Mouse (Mus musculus): ENCODE measurements around the gene Tnni2. TPM values are rescaled to one million over a fixed set of nuclear protein-coding genes. Genes with fewer than 3 reads are reported as not detected.

Tnni2 gene
- polyA plus RNA-seq, 1 experiment from 2014 or later: 1.7 TPM

DNA sequence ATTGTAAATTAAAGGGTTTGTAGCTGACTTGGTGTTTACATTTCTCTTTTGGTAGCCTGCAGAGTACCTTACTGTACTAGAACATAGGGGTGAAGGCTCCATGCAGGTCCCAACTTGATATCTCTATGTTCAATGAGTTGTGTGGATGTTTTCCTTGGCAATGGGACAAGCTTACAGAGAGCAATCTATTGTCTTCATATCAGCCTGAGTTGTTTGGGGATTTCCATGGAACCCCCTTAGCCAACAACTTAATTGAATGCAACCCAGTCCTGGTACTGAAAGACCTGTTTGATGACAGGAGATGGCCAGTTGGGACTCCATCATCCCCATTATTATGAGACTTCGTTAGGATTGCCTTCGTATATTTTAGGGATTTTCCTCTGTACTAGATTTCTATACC, 23.6 kb upstream of the Tnni2 start:
- Histone ChIP-seq H3K9me3 (ENCODE audit: control insufficient read depth, low read length) (no peaks in the 10 kb centered on the region), H3K27ac (ENCODE audit: low read depth, low read length) (no peak overlapping the region), H3K9ac (ENCODE audit: low read depth, low read length) (no peak overlapping the region), H3K27me3 (ENCODE audit: control insufficient read depth, insufficient read depth, low read length) (no peaks in the 10 kb centered on the region), H3K4me1 (replicated peaks; ENCODE audit: control insufficient read depth, insufficient read depth, low read length) (no peaks in the 10 kb centered on the region), H3K36me3 (ENCODE audit: control insufficient read depth, insufficient read depth, low read length) (no peaks in the 10 kb centered on the region), H3K4me3 (ENCODE audit: low read depth, low read length) (no peak overlapping the region), H3K4me2 (replicated peaks; ENCODE audit: low read depth, low read length) (no peak overlapping the region)
- DNase-seq (ENCODE audit: low spot score) (no peak), ATAC-seq (ENCODE audit: low FRiP score) (no peak)
- WGBS: 91% methylated on average over 2 of the region's 2 CpGs

DNA sequence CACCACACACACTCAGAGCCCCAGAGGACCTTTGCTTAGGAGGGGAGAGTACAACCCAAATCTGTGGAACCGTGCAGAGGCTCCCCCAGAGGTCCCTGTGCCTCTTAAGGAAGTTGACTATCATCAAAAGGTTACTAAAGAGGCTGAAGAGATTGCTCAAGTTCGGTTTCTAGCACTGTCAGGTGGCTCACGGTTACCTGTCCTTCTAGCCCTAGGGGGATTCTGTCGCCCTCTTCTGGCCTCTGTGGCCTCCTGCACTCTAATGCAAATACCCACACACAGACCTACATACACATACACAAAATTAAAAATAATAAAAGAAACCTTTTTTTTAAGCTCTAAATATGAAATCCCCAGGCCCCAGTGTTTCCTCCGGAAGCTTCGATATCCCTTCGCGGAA, 22.9 kb upstream of the Tnni2 start:
- no peaks in the 10 kb centered on the region for H3K36me3 ChIP-seq (ENCODE audit: control insufficient read depth, insufficient read depth, low read length)
- no peak overlapping the region for H3K27ac ChIP-seq (ENCODE audit: low read depth, low read length)
- WGBS: 91% methylated on average over 8 of the region's 8 CpGs
- ATAC-seq (ENCODE audit: low FRiP score) (no peak), DNase-seq (ENCODE audit: low spot score) (no peak)
- H3K27me3 ChIP-seq (ENCODE audit: control insufficient read depth, insufficient read depth, low read length): no peaks in the 10 kb centered on the region
- no peak overlapping the region for H3K4me3 ChIP-seq (ENCODE audit: low read depth, low read length)
- H3K4me1 ChIP-seq (replicated peaks; ENCODE audit: control insufficient read depth, insufficient read depth, low read length): no peaks in the 10 kb centered on the region
- no peak overlapping the region for H3K4me2 ChIP-seq (replicated peaks; ENCODE audit: low read depth, low read length)
- no peak overlapping the region for H3K9ac ChIP-seq (ENCODE audit: low read depth, low read length)
- no peaks in the 10 kb centered on the region for H3K9me3 ChIP-seq (ENCODE audit: control insufficient read depth, low read length)

DNA sequence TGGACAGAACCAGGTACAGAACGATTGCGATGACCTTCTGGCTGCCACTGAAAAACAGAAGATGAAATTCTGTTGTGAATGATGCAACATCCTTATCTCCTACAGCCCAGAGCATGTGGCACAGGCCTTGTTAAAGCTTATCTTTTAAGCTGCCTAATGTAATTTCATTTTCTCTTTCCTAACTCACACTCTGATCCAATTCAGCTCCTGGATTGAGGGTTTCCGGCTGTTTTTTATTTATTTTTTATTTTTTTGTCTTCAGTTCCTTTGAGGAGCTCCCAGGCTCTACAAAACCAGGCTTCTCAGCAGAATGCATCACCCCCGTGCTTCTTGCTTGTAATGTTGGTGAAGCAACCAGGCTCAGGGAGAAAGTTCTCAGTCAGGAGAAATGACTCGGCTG, 21.7 kb upstream of the Tnni2 start:
- H3K9me3 ChIP-seq (ENCODE audit: control insufficient read depth, low read length): no peaks in the 10 kb centered on the region
- DNase-seq (ENCODE audit: low spot score) (no peak), ATAC-seq (ENCODE audit: low FRiP score) (no peak)
- H3K9ac ChIP-seq (ENCODE audit: low read depth, low read length): no peak overlapping the region
- 85% methylated on average over 5 of the region's 5 CpGs for WGBS
- no peak overlapping the region for H3K4me3 ChIP-seq (ENCODE audit: low read depth, low read length)
- no peaks in the 10 kb centered on the region for H3K36me3 ChIP-seq (ENCODE audit: control insufficient read depth, insufficient read depth, low read length)
- no peak overlapping the region for H3K27ac ChIP-seq (ENCODE audit: low read depth, low read length)
- H3K4me2 ChIP-seq (replicated peaks; ENCODE audit: low read depth, low read length): no peak overlapping the region
- H3K27me3 ChIP-seq (ENCODE audit: control insufficient read depth, insufficient read depth, low read length): no peaks in the 10 kb centered on the region
- H3K4me1 ChIP-seq (replicated peaks; ENCODE audit: control insufficient read depth, insufficient read depth, low read length): no peaks in the 10 kb centered on the region

DNA sequence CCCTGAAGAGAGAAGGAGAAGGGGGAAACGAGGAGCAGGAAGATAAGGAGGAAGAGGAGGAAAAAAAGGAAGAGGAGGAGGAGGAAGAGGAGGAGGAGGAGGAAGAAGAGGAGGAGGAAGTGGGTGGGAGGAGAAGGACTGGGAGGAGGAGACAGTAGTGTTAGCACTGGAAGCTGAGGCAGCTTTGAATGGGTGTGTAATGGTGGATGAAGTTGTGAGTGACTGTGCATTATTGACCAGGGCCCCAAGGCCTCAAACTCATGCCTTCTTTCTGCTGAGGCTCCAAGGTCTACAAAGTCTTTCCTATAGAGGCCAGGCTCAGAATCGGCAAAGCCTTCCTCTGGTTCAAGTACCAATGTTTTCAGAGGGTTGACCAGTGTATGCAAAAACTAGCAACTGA, 19.8 kb upstream of the Tnni2 start:
- Histone ChIP-seq H3K9ac (ENCODE audit: low read depth, low read length) (no peak overlapping the region), H3K36me3 (ENCODE audit: control insufficient read depth, insufficient read depth, low read length) (no peaks in the 10 kb centered on the region)
- 71% methylated on average over 2 of the region's 2 CpGs for WGBS

DNA sequence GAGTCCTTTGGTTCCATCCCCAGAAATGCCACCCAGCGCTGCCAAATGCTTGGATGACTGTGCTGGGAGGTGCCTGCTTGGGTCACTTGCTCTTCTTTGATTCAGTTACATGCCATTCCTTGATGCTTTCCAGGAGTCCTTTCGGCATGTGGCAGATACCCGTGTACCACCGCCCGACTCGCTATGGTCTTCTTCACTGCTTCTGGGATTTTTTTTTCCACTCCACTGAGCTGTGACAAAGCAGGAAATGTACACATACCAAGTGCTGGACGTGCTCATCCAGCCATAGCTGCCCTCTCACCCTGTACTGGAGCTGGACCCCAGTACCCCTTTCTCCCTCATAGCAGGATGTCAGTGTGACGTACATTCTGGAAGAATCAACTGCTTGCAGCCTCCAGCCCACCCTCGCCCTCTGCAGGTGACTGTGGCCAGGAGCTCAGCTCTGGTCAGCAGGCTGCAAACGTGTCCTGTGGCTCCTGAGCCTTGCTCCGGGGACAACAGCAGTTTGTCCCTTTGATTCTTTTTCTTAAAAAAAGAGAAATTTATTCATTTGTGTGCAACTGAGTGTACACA, 15.9 kb upstream of the Tnni2 start:
- Histone ChIP-seq H3K27ac (ENCODE audit: low read depth, low read length) (no peak overlapping the region), H3K9me3 (ENCODE audit: control insufficient read depth, low read length) (no peaks in the 10 kb centered on the region), H3K4me2 (replicated peaks; ENCODE audit: low read depth, low read length) (no peak overlapping the region), H3K36me3 (ENCODE audit: control insufficient read depth, insufficient read depth, low read length) (no peaks in the 10 kb centered on the region), H3K9ac (ENCODE audit: low read depth, low read length) (no peak overlapping the region), H3K27me3 (ENCODE audit: control insufficient read depth, insufficient read depth, low read length) (no peaks in the 10 kb centered on the region), H3K4me3 (ENCODE audit: low read depth, low read length) (no peak overlapping the region), H3K4me1 (replicated peaks; ENCODE audit: control insufficient read depth, insufficient read depth, low read length) (no peaks in the 10 kb centered on the region)
- no peak for DNase-seq (ENCODE audit: low spot score)
- WGBS: 57% methylated on average over 11 of the region's 11 CpGs
- ATAC-seq (ENCODE audit: low FRiP score): no peak

More for the DNA sequence above, 19.8 kb upstream of the Tnni2 start:
- no peak overlapping the region for H3K4me2 ChIP-seq (replicated peaks; ENCODE audit: low read depth, low read length)
- DNase-seq (ENCODE audit: low spot score): no peak
- no peak for ATAC-seq (ENCODE audit: low FRiP score)
- no peaks in the 10 kb centered on the region for H3K9me3 ChIP-seq (ENCODE audit: control insufficient read depth, low read length)
- no peak overlapping the region for H3K27ac ChIP-seq (ENCODE audit: low read depth, low read length)
- H3K4me3 ChIP-seq (ENCODE audit: low read depth, low read length): no peak overlapping the region
- H3K4me1 ChIP-seq (replicated peaks; ENCODE audit: control insufficient read depth, insufficient read depth, low read length): no peaks in the 10 kb centered on the region
- H3K27me3 ChIP-seq (ENCODE audit: control insufficient read depth, insufficient read depth, low read length): no peaks in the 10 kb centered on the region

DNA sequence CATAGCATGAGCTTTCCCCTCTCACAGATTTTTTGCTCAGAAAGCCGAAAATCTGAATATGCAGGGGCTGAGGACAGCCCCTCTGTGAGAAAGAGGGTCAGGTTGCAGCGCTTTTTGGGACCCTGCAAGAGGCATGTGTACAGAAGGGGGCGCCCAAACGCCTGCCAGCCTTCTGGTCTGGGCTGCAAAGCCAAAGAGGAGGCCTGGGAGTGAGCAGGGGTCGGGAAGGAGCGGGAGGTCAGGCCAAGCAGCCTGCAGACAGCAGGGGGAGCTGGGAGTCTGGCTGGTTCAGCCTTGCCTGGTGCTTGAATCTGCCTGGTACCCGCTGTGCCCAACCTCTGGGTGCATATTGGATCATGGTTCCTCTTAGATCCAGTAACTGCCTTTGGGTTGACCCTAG, 13.4 kb upstream of the Tnni2 start:
- ATAC-seq (ENCODE audit: low FRiP score) (no peak), DNase-seq (ENCODE audit: low spot score) (peak; percentile 76)
- Histone ChIP-seq H3K27ac (ENCODE audit: low read depth, low read length) (no peak overlapping the region), H3K27me3 (ENCODE audit: control insufficient read depth, insufficient read depth, low read length) (no peaks in the 10 kb centered on the region), H3K36me3 (ENCODE audit: control insufficient read depth, insufficient read depth, low read length) (no peaks in the 10 kb centered on the region), H3K9ac (ENCODE audit: low read depth, low read length) (no peak overlapping the region), H3K4me1 (replicated peaks; ENCODE audit: control insufficient read depth, insufficient read depth, low read length) (no peaks in the 10 kb centered on the region), H3K9me3 (ENCODE audit: control insufficient read depth, low read length) (no peaks in the 10 kb centered on the region), H3K4me2 (replicated peaks; ENCODE audit: low read depth, low read length) (no peak overlapping the region), H3K4me3 (ENCODE audit: low read depth, low read length) (no peak overlapping the region)
- WGBS: 2% methylated on average over 7 of the region's 7 CpGs

DNA sequence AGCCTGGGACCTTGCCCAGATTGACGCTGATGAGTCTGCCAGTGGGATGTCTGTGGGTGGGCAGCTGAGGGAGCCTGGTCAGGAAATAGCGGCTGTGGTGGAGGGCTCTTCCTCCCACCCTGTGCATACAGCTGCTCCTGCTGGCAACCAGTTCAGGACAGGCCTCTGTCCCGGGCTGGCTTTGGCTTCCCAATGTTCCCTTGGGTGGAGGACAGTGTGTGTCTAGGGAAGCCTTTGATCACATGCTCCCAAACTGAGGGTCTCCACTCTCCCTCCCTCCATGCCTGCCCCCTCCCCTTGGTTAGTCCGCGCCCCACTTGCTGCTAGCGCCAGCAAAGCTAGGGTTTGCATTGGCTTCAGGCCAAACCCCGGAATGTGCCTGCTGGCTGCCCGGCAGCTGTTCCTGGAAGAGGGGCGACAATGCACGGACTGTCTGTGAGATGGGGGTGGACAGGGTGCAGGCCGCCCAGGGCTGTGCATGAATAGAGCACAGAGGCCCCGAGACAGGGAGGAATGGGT, 11.4 kb upstream of the Tnni2 start:
- DNase-seq (ENCODE audit: low spot score): no peak

DNA sequence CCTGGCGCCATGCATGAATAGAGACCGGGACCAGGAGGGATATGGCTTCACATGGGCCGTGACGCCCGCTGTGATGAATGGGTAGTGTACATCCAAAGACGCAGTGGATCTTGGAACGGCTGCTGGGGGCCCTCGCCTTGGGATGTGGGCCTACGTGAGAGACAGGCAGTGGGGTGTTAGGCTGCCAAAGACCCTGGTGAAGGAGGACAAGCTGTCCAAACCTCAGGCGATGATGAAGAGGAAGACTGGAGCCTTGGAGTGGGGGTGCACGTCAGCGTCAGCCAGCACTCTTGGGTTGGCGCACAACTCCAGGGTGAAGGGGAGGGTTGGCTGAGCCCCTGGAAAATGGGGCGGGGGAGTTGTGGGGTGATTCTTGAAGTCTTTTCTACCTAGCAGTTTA, 10.5 kb upstream of the Tnni2 start:
- WGBS: 94% methylated on average over 14 of the region's 14 CpGs
- Histone ChIP-seq H3K4me3 (ENCODE audit: low read depth, low read length) (no peak overlapping the region), H3K36me3 (ENCODE audit: control insufficient read depth, insufficient read depth, low read length) (no peaks in the 10 kb centered on the region), H3K9ac (ENCODE audit: low read depth, low read length) (no peak overlapping the region), H3K27me3 (ENCODE audit: control insufficient read depth, insufficient read depth, low read length) (no peaks in the 10 kb centered on the region), H3K9me3 (ENCODE audit: control insufficient read depth, low read length) (no peaks in the 10 kb centered on the region), H3K27ac (ENCODE audit: low read depth, low read length) (no peak overlapping the region), H3K4me2 (replicated peaks; ENCODE audit: low read depth, low read length) (no peak overlapping the region), H3K4me1 (replicated peaks; ENCODE audit: control insufficient read depth, insufficient read depth, low read length) (no peaks in the 10 kb centered on the region)
- DNase-seq (ENCODE audit: low spot score) (no peak), ATAC-seq (ENCODE audit: low FRiP score) (no peak)

More for the DNA sequence above, 11.4 kb upstream of the Tnni2 start:
- WGBS: 62% methylated on average over 12 of the region's 12 CpGs
- Histone ChIP-seq H3K4me1 (replicated peaks; ENCODE audit: control insufficient read depth, insufficient read depth, low read length) (no peaks in the 10 kb centered on the region), H3K9me3 (ENCODE audit: control insufficient read depth, low read length) (no peaks in the 10 kb centered on the region), H3K36me3 (ENCODE audit: control insufficient read depth, insufficient read depth, low read length) (no peaks in the 10 kb centered on the region), H3K4me3 (ENCODE audit: low read depth, low read length) (no peak overlapping the region), H3K27ac (ENCODE audit: low read depth, low read length) (0 out of 2 replicates have a peak overlapping the region, but pooled peaks have one; percentile 10), H3K4me2 (replicated peaks; ENCODE audit: low read depth, low read length) (no peak overlapping the region), H3K27me3 (ENCODE audit: control insufficient read depth, insufficient read depth, low read length) (no peaks in the 10 kb centered on the region), H3K9ac (ENCODE audit: low read depth, low read length) (no peak overlapping the region)
- ATAC-seq (ENCODE audit: low FRiP score): no peak

DNA sequence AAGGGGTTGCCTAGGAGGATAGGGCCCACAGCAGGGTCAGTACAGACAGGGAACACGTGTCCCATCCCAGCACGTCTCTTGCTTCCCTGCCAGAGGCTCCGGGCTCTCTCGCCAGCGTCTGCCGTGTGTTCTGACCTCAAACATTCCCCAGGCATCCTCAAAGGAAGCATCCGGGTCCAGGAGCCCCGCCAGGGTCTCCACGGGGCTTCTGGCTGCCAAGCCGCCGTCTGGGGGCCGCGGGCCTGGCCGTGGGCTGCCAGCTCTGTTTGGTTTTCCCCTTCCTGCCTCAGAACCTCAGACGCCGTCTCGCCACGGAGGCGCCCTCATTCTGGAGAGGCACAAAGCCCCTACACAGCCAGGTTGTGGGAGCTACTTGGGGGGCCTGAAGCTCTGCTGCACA, 8.0 kb upstream of the Tnni2 start:
- Histone ChIP-seq H3K4me3 (ENCODE audit: low read depth, low read length) (no peak overlapping the region), H3K36me3 (ENCODE audit: control insufficient read depth, insufficient read depth, low read length) (no peaks in the 10 kb centered on the region), H3K9ac (ENCODE audit: low read depth, low read length) (no peak overlapping the region), H3K4me2 (replicated peaks; ENCODE audit: low read depth, low read length) (no peak overlapping the region), H3K27ac (ENCODE audit: low read depth, low read length) (no peak overlapping the region), H3K9me3 (ENCODE audit: control insufficient read depth, low read length) (no peaks in the 10 kb centered on the region), H3K27me3 (ENCODE audit: control insufficient read depth, insufficient read depth, low read length) (no peaks in the 10 kb centered on the region), H3K4me1 (replicated peaks; ENCODE audit: control insufficient read depth, insufficient read depth, low read length) (no peaks in the 10 kb centered on the region)
- no peak for ATAC-seq (ENCODE audit: low FRiP score)
- DNase-seq (ENCODE audit: low spot score): no peak
- 41% methylated on average over 19 of the region's 19 CpGs for WGBS

All from hindbrain, embryonic 11.5 days (tissue).